Mouse (Mus musculus): ENCODE measurements at regions not wholly inside any gene's neighbourhood (a gene's known extent, or its start where the extent isn't known, plus 50 kb on each side); places are given as distances from the start of the nearest gene placed in this dataset.
"Not testable (repeated sequence)": the region's sequence is repeated elsewhere in the genome, so short reads cannot be mapped to it uniquely, and the experiment has no call there.

DNA sequence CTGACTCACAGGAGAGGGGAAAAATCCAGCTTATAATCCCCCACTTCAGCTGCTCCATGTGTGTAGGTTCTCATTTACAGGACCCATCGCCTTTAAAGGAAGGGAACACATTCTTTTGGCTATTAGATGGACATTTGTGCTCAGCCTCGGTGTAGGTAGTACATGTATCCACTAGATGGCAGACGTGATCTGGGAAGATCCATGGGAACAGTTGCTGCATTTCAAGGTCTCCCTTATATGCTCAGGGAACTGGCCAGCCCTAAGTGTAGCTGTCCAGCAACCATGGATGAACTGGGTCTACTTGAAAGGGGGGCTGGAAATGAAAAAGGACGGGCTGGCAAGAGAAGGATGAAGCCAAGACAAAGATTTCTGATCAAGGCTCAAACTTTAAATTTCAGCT is 124.0 kb downstream of the Akain1 start:
- Histone ChIP-seq H3K4me1 (ENCODE audit: control insufficient read depth, insufficient read depth, low read length) (no peaks in the 10 kb centered on the region), H3K4me3 (replicated peaks; ENCODE audit: extremely low read depth, low read depth, low read length) (no peak overlapping the region)
- TF ChIP-seq POLR2A (IDR thresholded peaks at IDR 0.05; ENCODE audit: borderline replicate concordance, extremely low read depth, low read depth, low read length) (no peak), CTCF (IDR thresholded peaks at IDR 0.05; ENCODE audit: insufficient read depth, low read length) (0 out of 2 replicates have a peak, but pooled peaks have one; percentile 6)
- DNase-seq: peak; percentile 3
- 13% methylated on average over 4 of the region's 4 CpGs for WGBS

- DNase-seq; H3K4me1 ChIP-seq (ENCODE audit: control insufficient read depth, insufficient read depth, low read length); H3K4me3 ChIP-seq (replicated peaks; ENCODE audit: extremely low read depth, low read depth, low read length): not testable (repeated sequence)
- 55% methylated on average over 8 of the region's 8 CpGs for WGBS
These were observed 132.0 kb downstream of the Akain1 start for GRCm38 (mm10) chr17:69571070-69571669.

DNA sequence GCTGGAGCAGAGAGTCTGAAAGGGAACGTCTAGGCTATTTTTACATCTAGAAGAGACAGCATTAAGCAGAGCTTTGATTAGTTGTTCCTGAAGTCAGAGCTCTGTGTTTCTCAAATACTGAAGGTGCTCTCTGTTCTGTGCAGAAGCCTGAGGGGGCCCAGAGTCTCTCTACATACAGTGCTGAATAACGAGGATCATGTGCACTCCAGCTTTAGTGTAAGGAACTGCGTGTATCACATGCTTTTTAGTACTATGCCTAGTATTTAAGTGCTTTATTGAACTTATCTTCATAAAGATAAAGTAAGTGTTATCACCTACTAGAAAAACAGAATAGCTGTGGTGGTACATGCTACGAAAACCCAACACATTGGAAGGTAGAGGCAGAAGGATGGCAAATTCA is 151.4 kb downstream of the Akain1 start:
- DNase-seq: no peak
- no peaks in the 10 kb centered on the region for H3K4me1 ChIP-seq (ENCODE audit: control insufficient read depth, insufficient read depth, low read length)
- TF ChIP-seq POLR2A (IDR thresholded peaks at IDR 0.05; ENCODE audit: borderline replicate concordance, extremely low read depth, low read depth, low read length) (no peak), CTCF (IDR thresholded peaks at IDR 0.05; ENCODE audit: insufficient read depth, low read length) (no peak)
- WGBS: 61% methylated on average over 4 of the region's 4 CpGs
- no peak overlapping the region for H3K4me3 ChIP-seq (replicated peaks; ENCODE audit: extremely low read depth, low read depth, low read length)

DNA sequence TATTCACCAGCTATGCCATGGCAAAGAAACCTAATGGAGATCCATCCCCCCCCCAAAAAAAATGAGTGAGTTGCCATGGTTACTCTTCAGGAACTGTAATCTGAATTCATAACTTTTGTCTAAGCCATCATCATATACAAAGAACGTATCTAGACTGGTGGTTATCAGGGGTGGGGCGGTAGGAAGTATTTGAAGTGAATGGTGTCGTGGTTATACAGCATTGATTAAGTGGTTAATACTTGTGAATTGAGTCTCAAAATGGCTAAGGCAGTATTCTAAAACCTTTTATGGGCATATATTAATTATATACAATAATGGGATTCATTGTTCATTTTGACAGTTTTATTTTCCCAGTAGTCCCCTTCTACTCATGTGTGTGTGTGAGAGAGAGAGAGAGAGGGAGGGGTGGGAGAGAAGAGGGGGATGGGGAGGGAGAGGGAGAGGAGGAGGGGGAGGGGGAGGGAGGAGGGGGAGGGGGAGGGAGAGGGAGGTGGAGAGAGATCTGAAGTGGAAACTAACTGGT is 158.7 kb downstream of the Akain1 start:
- no peak for DNase-seq
- H3K4me3 ChIP-seq (replicated peaks; ENCODE audit: extremely low read depth, low read depth, low read length): no peak overlapping the region
- 71% methylated on average over 3 of the region's 3 CpGs for WGBS
- no peaks in the 10 kb centered on the region for H3K4me1 ChIP-seq (ENCODE audit: control insufficient read depth, insufficient read depth, low read length)
- TF ChIP-seq CTCF (IDR thresholded peaks at IDR 0.05; ENCODE audit: insufficient read depth, low read length): no peak
- no peak for TF ChIP-seq POLR2A (IDR thresholded peaks at IDR 0.05; ENCODE audit: borderline replicate concordance, extremely low read depth, low read depth, low read length)

DNA sequence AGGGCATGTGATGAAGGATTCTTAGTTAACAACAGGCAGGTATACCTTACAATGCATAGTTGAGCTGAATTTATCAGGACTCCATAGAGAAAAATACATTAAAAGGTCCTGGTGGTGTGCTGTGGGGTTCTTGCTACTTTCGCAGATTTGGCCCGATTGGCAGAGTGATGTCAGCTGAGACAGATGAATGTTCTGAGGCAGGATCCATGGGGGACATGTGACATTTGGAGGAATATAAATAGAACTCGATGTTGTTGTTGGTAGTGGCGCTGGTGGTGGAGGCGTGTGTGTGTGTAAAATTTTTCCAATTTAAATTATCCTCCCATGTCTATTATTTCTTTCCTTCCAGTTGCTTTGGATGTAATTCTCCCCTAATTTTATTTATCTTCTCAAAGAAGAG is 159.3 kb downstream of the Akain1 start:
- no peak for DNase-seq
- no peaks in the 10 kb centered on the region for H3K4me1 ChIP-seq (ENCODE audit: control insufficient read depth, insufficient read depth, low read length)
- no peak overlapping the region for H3K4me3 ChIP-seq (replicated peaks; ENCODE audit: extremely low read depth, low read depth, low read length)
- WGBS: 82% methylated on average over 5 of the region's 5 CpGs
- TF ChIP-seq CTCF (IDR thresholded peaks at IDR 0.05; ENCODE audit: insufficient read depth, low read length) (no peak), POLR2A (IDR thresholded peaks at IDR 0.05; ENCODE audit: borderline replicate concordance, extremely low read depth, low read depth, low read length) (no peak)

DNA sequence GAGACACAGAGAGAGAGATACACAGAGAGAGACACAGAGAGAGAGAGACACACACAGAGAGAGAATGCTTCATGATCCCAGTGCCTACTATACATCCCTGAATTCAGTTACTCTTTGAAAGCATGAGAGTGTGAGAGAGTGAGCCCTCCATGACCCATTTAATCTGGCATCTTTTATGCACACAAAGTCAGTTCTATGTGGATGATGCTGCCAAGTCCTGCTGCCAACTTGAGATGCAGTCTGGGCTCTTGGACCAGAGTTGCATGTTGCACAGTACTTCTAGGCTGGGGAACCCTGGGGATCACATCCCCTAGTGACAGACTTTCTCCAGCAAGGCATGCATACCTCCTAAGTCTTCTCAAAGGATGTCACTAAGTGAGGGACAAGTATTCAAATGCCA is 164.5 kb downstream of the Akain1 start:
- no peak for TF ChIP-seq POLR2A (IDR thresholded peaks at IDR 0.05; ENCODE audit: borderline replicate concordance, extremely low read depth, low read depth, low read length)
- TF ChIP-seq CTCF (IDR thresholded peaks at IDR 0.05; ENCODE audit: insufficient read depth, low read length): no peak
- Histone ChIP-seq H3K4me3 (replicated peaks; ENCODE audit: extremely low read depth, low read depth, low read length) (no peak overlapping the region), H3K4me1 (ENCODE audit: control insufficient read depth, insufficient read depth, low read length) (no peaks in the 10 kb centered on the region)
- no peak for DNase-seq

DNA sequence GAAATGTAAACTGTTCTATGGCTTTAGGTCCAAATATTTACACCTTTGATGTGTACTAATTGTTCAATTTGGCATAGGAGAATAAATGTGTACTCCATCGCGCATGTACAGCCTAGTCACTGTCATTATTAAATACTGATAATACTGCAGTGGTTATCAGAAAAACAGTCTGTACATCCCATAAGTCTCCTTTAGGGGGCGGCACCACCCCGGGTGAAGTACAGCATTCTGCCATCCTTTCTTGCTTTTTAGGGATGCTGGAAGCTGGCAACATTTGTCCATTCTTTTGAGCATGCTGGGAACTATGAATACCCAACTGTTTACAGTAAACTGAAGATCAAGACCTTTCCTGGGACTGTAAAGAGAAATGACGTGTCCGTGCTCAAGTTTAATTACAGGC is 165.6 kb downstream of the Akain1 start:
- DNase-seq: no peak
- Histone ChIP-seq H3K4me3 (replicated peaks; ENCODE audit: extremely low read depth, low read depth, low read length) (no peak overlapping the region), H3K4me1 (ENCODE audit: control insufficient read depth, insufficient read depth, low read length) (no peaks in the 10 kb centered on the region)
- 69% methylated on average over 6 of the region's 6 CpGs for WGBS
- TF ChIP-seq CTCF (IDR thresholded peaks at IDR 0.05; ENCODE audit: insufficient read depth, low read length) (no peak), POLR2A (IDR thresholded peaks at IDR 0.05; ENCODE audit: borderline replicate concordance, extremely low read depth, low read depth, low read length) (no peak)

GRCm38 (mm10) chr17:69605458-69605857 is 166.3 kb downstream of the Akain1 start:
- no peak for DNase-seq
- 84% methylated on average over 9 of the region's 9 CpGs for WGBS
- no peak for TF ChIP-seq POLR2A (IDR thresholded peaks at IDR 0.05; ENCODE audit: borderline replicate concordance, extremely low read depth, low read depth, low read length)
- TF ChIP-seq CTCF (IDR thresholded peaks at IDR 0.05; ENCODE audit: insufficient read depth, low read length): no peak
- no peaks in the 10 kb centered on the region for H3K4me1 ChIP-seq (ENCODE audit: control insufficient read depth, insufficient read depth, low read length)
- H3K4me3 ChIP-seq (replicated peaks; ENCODE audit: extremely low read depth, low read depth, low read length): no peak overlapping the region

DNA sequence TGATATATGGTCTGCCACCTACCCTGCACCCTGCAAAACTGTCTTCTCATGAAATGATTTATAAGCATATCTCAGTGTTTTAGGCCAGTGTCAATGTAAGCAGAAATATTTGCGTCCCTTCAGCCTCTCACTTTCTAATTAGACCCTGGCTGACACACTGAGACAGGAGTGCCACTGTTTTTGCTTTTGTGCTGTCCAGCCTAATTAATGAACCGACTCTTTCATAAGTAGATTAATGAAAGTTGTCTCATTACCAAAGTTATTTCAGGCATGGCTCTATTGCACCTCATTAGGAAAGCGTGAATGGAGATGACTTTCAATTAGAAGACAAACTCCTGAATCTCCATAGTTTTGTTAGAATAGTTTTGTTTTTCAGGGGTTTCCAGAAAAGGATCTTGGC is 192.3 kb downstream of the Akain1 start:
- H3K4me3 ChIP-seq (replicated peaks; ENCODE audit: extremely low read depth, low read depth, low read length): no peak overlapping the region
- H3K4me1 ChIP-seq (ENCODE audit: control insufficient read depth, insufficient read depth, low read length): no peaks in the 10 kb centered on the region
- WGBS: 59% methylated on average over 3 of the region's 3 CpGs
- TF ChIP-seq CTCF (IDR thresholded peaks at IDR 0.05; ENCODE audit: insufficient read depth, low read length) (no peak), POLR2A (IDR thresholded peaks at IDR 0.05; ENCODE audit: borderline replicate concordance, extremely low read depth, low read depth, low read length) (no peak)
- DNase-seq: no peak

DNA sequence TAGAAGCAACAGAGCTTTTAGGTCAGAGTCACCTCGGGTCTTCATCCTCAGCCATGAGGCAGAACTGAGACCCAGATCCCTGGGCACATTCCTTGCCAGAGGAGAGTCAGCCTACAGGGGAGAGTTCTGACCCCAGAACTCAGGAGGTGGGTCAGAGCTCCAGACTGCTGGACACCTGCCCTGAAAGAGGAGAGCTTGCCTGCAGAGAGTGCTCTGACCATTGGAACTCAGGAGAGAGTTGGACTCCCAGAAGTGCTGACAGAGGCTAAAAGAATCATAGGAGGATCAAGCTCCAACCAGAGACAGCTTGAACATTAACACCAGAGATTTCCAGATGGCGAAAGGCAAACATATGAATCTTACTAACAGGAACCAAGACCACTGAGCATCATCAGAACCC is 211.4 kb downstream of the Akain1 start:
- H3K4me3 ChIP-seq (replicated peaks; ENCODE audit: extremely low read depth, low read depth, low read length); DNase-seq; H3K4me1 ChIP-seq (ENCODE audit: control insufficient read depth, insufficient read depth, low read length): not testable (repeated sequence)
- 68% methylated on average over 2 of the region's 2 CpGs for WGBS
